Mouse (Mus musculus) heart, postnatal 0 days (tissue): Measurements from ENCODE around the gene Chst15.

Experiments
- CTCF ChIP-seq: IDR thresholded peaks from 2 replicates; pipeline ENCODE4 v1.5.1; 2016; ENCODE audit warnings: antibody characterized with exemption, control low read depth, low read depth
- EP300 ChIP-seq: IDR thresholded peaks from 2 replicates; pipeline ENCODE4 v1.6.1; 2016; ENCODE audit warnings: antibody characterized with exemption, low read depth

DNA sequence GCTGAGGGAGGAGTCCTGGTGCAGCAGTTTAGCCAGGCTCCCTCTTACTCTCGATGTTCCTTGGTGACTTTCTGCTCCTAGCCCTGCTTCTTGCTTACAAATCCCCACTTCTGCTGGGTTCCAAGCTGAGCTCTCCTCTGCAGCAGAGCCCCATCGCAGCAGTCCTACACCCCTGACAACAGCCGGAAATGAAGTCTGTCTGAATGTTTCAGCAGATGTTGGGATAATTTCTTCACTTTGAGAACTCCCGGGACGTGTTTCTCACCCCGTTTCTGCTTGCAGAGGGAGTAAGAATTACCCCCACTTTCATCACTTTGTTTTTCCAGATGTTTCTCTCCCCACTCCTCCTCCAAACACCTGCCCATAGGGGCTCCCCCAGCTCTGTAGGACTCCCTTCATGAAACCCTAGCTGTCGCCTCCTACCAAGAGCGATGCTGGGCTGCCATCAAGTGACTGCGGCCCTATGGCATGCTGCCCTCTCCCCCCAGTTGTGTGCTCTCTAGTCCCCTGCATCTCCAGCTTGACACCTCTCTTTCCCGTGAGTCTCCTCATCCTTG, 67.4 kb downstream of the Chst15 start:
- TF ChIP-seq CTCF (no peak), EP300 (no peak)
